Mouse (Mus musculus): Measurements from ENCODE around the gene Gde1. TPM values are rescaled to one million over a fixed set of nuclear protein-coding genes. Genes with fewer than 3 reads are reported as not detected.
A peak's percentile ranks its signal among the peaks of the same experiment; 100 is the strongest.

The Gde1 gene
- polyA plus RNA-seq, 1 experiment from 2014 or later = 78.2 TPM

DNA sequence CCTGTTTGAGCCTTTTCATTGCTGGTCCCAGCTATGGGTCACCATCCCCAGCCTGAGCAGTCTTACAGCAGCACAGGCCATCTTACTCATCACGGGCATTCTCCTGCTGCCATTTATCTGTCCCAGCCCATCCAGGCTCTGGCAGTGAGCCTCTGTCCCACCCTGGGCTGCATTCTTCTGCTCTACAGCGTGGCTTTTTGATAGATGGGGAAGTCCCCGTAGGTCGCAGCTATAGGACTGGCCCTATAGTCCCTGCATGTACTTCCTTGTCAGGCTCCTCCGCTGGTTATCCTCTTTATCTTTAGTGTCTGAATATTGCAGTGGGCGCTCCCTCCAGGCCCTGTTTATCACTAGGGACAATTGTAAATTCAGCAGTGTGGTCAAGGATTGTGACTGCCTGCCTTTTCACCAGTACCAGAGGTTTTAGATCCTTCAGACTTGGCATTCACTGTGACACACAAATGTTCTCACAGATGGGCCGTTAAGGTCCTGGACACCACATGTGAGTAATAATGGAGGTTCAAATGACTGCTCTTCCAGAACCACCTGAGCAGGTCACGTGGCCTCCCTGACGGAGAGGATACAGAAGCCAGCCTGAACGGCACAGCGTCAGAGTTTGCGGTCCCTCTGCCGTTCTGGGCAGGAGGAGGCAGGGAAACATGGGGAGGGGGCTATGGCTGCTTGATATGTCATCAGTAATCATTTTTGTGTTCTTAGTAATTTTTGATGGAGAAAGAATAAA is 23.4 kb upstream of the Gde1 start:
- H3K4me1 ChIP-seq = no peaks in the 10 kb centered on the region
- no peaks in the 10 kb centered on the region for H3K9me3 ChIP-seq
- no peak overlapping the region for H3K27ac ChIP-seq
- H3K27me3 ChIP-seq = no peaks in the 10 kb centered on the region
- H3K9ac ChIP-seq = no peak overlapping the region
- H3K36me3 ChIP-seq = peaks cover 75% of the 10 kb centered on the region
- no peak overlapping the region for H3K4me2 ChIP-seq
- 91% methylated on average over 13 of the region's 13 CpGs for WGBS
- H3K4me3 ChIP-seq = no peak overlapping the region
- ATAC-seq (ENCODE audit: insufficient number of reproducible peaks, low FRiP score, low TSS enrichment, low read depth) = no peak

DNA sequence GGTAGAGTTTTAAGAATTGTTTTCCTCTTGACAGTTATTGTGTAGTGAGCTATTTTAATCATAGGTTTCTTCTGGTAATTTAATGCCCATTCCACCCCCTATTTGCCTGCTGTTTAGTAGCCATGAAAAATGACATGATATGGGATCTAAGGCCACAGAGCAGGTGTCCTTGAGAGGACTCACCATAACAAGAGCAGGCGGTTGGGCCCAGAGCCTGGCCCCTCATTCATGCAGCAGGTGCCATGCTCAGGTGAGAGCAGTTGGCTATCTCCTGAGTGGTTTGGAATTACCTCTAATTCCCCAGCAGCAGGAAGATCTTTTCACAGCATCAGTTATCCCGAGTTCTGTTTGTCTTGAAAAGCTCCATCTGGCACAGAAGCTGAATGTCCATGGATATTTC is 19.9 kb upstream of the Gde1 start:
- 90% methylated on average over 2 of the region's 2 CpGs for WGBS
- Histone ChIP-seq H3K4me1 (no peaks in the 10 kb centered on the region), H3K36me3 (peaks cover 66% of the 10 kb centered on the region)

DNA sequence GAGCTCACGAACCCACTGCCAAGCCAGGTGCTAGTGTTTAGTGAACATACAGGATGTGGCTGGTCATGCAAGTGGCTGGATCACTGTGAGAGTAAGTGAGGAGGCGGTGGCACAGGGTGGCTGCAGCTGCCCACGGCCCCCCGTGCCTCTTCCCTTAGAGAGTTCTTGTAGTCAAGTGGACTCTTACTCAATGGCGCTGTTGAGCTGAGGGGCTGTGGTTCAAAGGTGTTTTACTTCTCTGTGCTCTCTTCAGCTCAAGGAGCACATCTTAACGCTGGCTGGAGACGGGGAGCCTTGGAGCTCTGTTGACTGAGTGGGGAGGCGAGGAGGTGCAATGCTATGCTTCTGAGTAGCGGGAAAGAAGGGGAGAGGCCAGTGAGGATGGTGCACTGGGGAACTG is 18.3 kb upstream of the Gde1 start:
- Histone ChIP-seq H3K27me3 (no peaks in the 10 kb centered on the region), H3K9ac (no peak overlapping the region), H3K9me3 (no peaks in the 10 kb centered on the region), H3K27ac (no peak overlapping the region), H3K36me3 (peaks cover 51% of the 10 kb centered on the region), H3K4me2 (no peak overlapping the region), H3K4me1 (no peaks in the 10 kb centered on the region), H3K4me3 (no peak overlapping the region)
- 92% methylated on average over 9 of the region's 9 CpGs for WGBS
- no peak for ATAC-seq (ENCODE audit: insufficient number of reproducible peaks, low FRiP score, low TSS enrichment, low read depth)

More for the DNA sequence above, 19.9 kb upstream of the Gde1 start:
- no peak overlapping the region for H3K4me3 ChIP-seq
- no peak overlapping the region for H3K4me2 ChIP-seq
- no peak overlapping the region for H3K27ac ChIP-seq
- ATAC-seq (ENCODE audit: insufficient number of reproducible peaks, low FRiP score, low TSS enrichment, low read depth) = no peak
- no peak overlapping the region for H3K9ac ChIP-seq
- no peaks in the 10 kb centered on the region for H3K27me3 ChIP-seq
- H3K9me3 ChIP-seq = no peaks in the 10 kb centered on the region

DNA sequence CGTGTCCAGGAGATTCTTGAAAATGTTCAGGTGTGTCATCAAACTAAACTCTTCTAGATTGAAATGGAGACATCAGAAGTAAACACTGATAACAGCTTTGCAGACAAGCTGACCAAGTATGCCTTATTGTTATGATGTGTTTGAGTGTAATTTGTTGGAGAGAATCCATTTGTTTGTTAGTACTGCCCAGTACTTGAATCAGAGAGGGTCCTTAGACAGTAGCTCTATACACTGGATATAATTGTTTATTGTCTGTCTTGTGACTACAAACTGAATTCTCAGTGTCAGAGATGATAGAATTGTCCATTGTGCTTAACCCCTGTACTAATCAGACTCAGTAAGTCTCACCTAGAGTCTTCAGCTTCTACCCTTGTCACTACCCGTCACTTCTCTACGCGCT is 12.5 kb upstream of the Gde1 start:
- peaks cover 25% of the 10 kb centered on the region for H3K36me3 ChIP-seq
- 94% methylated on average over 4 of the region's 4 CpGs for WGBS

DNA sequence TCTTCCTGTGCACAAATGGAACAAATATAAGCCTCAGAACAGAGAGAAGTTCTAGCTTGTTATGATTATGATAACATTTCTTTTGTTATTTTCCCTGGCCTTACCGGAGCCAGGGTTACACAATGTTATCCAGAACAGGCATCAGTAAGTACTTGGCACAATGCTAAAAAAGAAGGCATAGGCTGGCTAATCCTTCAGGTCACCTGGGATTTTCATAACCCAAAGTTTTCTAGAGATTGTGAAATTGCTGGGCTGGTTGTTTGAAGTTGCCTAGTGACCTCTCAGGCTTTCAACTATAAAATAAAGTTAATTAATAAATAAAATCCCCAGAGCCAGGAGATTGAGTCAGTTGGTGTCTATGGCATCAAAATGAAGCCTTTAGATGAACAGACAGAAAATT is 9.3 kb upstream of the Gde1 start:
- Histone ChIP-seq H3K9me3 (no peaks in the 10 kb centered on the region), H3K27me3 (no peaks in the 10 kb centered on the region), H3K4me1 (peaks cover 9% of the 10 kb centered on the region), H3K36me3 (peaks cover 10% of the 10 kb centered on the region; the same call in 1 of the 2 replicates), H3K4me3 (no peak overlapping the region), H3K27ac (no peak overlapping the region), H3K4me2 (no peak overlapping the region), H3K9ac (no peak overlapping the region)
- no peak for ATAC-seq (ENCODE audit: insufficient number of reproducible peaks, low FRiP score, low TSS enrichment, low read depth)
- WGBS = 90% methylated on average over 1 of the region's 1 CpGs

More for the DNA sequence above, 12.5 kb upstream of the Gde1 start:
- no peak overlapping the region for H3K4me2 ChIP-seq
- H3K9ac ChIP-seq = no peak overlapping the region
- no peaks in the 10 kb centered on the region for H3K9me3 ChIP-seq
- peaks cover 6% of the 10 kb centered on the region for H3K4me1 ChIP-seq
- H3K27ac ChIP-seq = no peak overlapping the region
- ATAC-seq (ENCODE audit: insufficient number of reproducible peaks, low FRiP score, low TSS enrichment, low read depth) = no peak
- no peaks in the 10 kb centered on the region for H3K27me3 ChIP-seq
- H3K4me3 ChIP-seq = no peak overlapping the region

DNA sequence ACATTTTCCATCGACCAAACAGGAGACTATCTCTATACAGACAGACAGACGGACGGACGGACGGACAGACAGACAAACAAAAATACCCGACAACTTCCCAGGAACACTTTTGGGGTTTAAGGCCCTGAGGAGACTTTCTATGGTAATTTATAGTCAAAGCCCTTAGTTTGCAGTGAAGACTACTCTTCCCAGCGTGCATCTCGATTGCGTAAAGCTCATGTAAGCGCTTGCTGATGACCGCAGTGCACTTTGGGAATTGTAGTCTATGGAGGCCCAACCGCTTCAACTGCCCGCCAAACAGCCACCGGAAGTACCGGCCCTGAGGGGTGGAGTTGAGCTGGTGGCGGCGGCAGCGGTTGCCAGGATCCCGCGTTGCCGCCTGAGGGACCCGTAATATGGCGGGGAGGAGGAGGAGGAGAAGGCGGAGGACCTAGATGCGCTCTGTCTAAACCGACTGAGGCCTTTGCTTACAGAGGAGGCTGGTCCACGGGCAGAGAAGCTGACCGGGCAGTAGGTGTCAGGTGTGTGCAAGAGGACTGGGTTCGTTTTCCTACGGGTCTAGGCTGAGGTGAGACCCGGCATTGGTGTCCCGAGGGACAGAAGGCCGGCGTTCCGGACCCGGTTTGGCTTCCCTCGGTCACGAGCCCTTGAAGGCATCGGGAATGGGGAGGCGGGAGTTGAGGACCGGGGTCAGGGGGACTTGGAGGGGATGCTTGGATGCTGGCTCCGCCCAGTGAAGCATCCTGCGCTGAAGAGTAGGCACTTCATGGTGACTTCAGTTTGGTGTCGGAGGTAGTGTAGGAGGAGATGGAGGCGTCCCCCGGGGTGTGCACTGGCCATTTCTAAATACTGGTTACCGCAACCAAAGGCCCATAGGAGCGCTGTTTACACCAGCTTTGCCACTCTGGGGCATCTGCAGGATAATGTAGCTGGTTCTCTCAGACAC is 6.9 kb upstream of the Gde1 start, which contains the start of gene Ccp110:
Gene Ccp110, plus strand, starts transcription at position 325 of the 946 bp plus-strand sequence.
- no peak within 1 kb of the TSS for H3K27ac ChIP-seq
- H3K27me3 ChIP-seq = no peaks in the 10 kb centered on the region
- peak within 1 kb of the TSS; percentile 65 for H3K4me3 ChIP-seq
- peaks cover 9% of the 10 kb centered on the region for H3K4me1 ChIP-seq
- no peaks in the 10 kb centered on the region for H3K9me3 ChIP-seq
- no peaks in the 10 kb centered on the region for H3K36me3 ChIP-seq
- H3K9ac ChIP-seq = peak within 1 kb of the TSS; percentile 57
- under 1% methylated on average over 48 of the region's 48 CpGs for WGBS
- peak within 1 kb of the TSS; percentile 75 for H3K4me2 ChIP-seq
- peak; percentile 95 for ATAC-seq (ENCODE audit: insufficient number of reproducible peaks, low FRiP score, low TSS enrichment, low read depth)

DNA sequence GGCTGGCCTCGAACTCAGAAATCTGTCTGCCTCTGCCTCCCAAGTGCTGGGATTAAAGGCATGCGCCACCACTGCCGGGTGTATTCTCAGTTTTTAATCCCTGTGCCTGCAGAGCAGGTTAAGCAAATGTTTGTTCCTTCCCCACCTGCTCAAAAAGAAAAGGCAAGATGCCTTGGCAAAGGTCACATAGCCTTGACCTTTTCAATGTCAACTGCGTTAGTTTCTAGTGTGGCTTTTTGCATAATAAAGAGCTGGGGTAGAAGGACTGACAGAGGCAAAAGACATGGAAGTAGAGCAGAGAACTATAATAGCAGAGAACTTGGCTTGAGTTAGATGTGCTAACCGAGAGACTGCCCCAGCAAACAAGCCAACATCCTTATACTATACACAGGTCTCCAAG is 5.2 kb upstream of the Gde1 start:
- Histone ChIP-seq H3K9ac (no peak overlapping the region), H3K4me2 (no peak overlapping the region), H3K9me3 (no peaks in the 10 kb centered on the region), H3K4me1 (peaks cover 14% of the 10 kb centered on the region), H3K27ac (no peak overlapping the region), H3K36me3 (no peaks in the 10 kb centered on the region), H3K4me3 (no peak overlapping the region), H3K27me3 (no peaks in the 10 kb centered on the region)
- WGBS = 64% methylated on average over 5 of the region's 5 CpGs
- ATAC-seq (ENCODE audit: insufficient number of reproducible peaks, low FRiP score, low TSS enrichment, low read depth) = no peak

DNA sequence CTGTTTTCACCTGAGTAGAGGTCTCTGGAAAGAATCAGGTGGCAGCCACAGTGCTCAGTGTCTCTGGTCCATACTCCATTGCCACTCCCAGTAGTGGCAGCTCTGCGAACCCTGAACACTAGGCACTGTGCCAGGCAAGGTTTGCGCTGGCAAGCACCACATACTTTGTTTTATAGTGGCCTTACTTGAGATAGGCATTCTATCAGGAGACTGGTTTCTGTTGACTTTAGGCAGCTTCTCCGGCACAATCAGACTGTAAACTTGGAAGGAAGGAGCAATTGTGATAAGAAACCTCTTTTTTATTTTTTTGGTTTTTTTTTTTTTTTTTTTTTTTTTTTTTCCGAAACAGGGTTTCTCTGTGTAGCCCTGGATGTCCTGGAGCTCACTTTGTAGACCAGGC is 2.4 kb upstream of the Gde1 start:
- Histone ChIP-seq H3K9ac (no peak overlapping the region), H3K27me3 (no peaks in the 10 kb centered on the region), H3K4me2 (no peak overlapping the region), H3K36me3 (no peaks in the 10 kb centered on the region), H3K4me3 (no peak overlapping the region), H3K4me1 (peaks cover 20% of the 10 kb centered on the region), H3K9me3 (no peaks in the 10 kb centered on the region), H3K27ac (no peak overlapping the region)
- 72% methylated on average over 3 of the region's 4 CpGs for WGBS
- no peak for ATAC-seq (ENCODE audit: insufficient number of reproducible peaks, low FRiP score, low TSS enrichment, low read depth)

DNA sequence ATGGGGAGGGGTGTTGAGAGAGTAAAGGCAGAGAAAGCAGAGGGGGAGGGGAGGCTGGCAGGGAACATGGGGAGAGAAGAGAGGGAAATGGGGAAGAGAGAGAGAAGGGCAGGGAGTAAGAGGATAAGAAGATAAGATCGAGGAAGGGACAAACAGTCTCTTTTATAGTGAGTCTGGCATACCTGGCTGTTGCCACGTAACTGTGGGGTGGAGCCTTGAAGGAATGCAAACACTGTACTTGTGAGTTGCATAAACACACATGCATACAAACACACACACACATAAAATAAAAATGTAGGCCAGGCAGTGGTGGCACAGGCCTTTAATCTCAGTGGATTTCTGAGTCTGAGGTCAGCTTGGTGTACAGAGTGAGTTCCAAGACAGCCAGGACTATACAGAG is 1.6 kb upstream of the Gde1 start:
- Histone ChIP-seq H3K9ac (no peak overlapping the region), H3K9me3 (no peaks in the 10 kb centered on the region), H3K4me3 (no peak overlapping the region), H3K27me3 (no peaks in the 10 kb centered on the region), H3K4me1 (peaks cover 18% of the 10 kb centered on the region), H3K36me3 (no peaks in the 10 kb centered on the region), H3K4me2 (no peak overlapping the region), H3K27ac (no peak overlapping the region)
- WGBS = 68% methylated on average over 2 of the region's 2 CpGs
- ATAC-seq (ENCODE audit: insufficient number of reproducible peaks, low FRiP score, low TSS enrichment, low read depth) = no peak

DNA sequence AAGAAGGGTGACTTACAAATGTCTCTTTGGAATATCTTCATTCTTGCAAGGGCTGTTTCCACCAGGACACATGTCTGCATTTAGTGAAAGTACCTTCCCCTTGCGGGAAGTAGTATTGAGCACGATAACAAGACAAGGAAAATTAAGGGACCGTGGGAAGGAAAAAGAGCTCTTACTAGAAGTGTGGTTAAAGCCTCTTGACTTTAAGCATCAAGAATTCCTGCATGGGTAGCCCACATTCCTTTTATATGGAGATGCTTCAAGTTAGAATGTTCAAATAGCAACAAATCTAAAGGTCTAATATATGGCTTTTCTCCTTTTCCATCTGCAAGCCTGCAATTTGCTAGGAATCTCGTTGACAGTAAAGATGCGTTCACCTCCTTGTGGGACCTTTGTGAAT is 910 bp upstream of the Gde1 start:
- no peak for ATAC-seq (ENCODE audit: insufficient number of reproducible peaks, low FRiP score, low TSS enrichment, low read depth)
- H3K4me2 ChIP-seq = no peak overlapping the region
- 84% methylated on average over 5 of the region's 5 CpGs for WGBS
- H3K9me3 ChIP-seq = no peaks in the 10 kb centered on the region
- H3K36me3 ChIP-seq = no peaks in the 10 kb centered on the region
- H3K9ac ChIP-seq = no peak overlapping the region
- no peak overlapping the region for H3K27ac ChIP-seq
- no peaks in the 10 kb centered on the region for H3K27me3 ChIP-seq
- H3K4me3 ChIP-seq = no peak overlapping the region
- H3K4me1 ChIP-seq = peaks cover 18% of the 10 kb centered on the region

DNA sequence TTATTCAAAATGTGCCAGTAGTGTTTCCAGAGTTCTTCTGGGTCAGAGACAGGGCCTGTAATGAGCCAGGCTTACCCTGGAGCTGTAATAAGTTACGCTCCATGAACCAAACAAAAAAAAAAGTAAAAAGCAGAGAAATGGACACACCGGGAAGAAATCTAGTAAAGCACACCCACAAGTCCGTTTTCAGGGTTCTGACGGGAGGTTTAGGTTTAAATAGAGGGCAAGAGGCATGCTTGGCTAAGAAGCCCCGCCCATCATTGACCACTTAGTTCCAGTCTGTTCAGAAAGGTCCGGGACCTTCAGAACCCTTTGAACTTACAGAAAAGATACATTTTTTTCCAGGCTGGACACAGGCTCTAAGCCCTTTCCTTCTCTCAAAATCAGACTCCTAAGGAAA is 473 bp upstream of the Gde1 start:
- Histone ChIP-seq H3K4me2 (peak overlapping the region; percentile 85), H3K4me3 (peak overlapping the region; percentile 92), H3K4me1 (peaks cover 18% of the 10 kb centered on the region), H3K9ac (0 out of 2 replicates have a peak overlapping the region, but pooled peaks have one; percentile 86), H3K9me3 (no peaks in the 10 kb centered on the region), H3K36me3 (no peaks in the 10 kb centered on the region), H3K27me3 (no peaks in the 10 kb centered on the region), H3K27ac (no peak overlapping the region)
- no peak for ATAC-seq (ENCODE audit: insufficient number of reproducible peaks, low FRiP score, low TSS enrichment, low read depth)
- 44% methylated on average over 6 of the region's 6 CpGs for WGBS
